Mouse (Mus musculus): ENCODE data around the gene Gm11011. TPM values are rescaled to one million over a fixed set of nuclear protein-coding genes. Genes with fewer than 3 reads are reported as not detected.

The Gm11011 gene
- polyA plus RNA-seq, 2 experiments: not detected

DNA sequence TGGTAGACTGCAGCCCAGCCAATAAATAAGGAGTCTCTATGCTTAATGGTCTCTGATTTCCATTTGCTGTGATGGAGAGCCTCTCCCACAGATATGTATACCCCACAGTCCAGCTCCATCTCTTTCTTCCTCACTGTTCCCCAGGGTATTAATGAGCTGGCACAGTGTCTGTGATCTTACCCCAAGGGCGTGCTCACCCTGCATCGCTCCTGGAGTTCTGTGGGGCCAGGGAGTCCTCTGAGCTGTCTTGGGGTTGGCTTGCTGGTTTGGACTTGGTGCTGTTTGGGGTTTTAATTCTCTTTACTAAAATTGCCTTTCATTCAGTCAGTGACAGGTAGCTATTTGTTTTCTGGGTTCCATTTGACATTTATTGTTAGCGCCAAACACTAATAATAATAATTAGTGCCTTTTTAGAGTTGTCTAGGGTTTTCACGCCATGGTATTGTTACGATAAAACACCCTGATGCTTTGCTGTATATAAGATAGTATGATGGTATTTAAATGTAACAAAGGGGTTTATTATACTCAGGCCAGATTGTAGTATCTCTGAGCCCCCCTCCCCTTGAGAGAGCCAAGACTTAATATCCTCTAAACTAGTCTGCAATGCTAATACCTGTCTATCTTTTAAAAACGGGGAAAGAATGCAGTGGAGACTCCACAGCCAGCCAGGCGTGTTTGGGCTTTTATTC, 9.9 kb downstream of the Gm11011 start:
- WGBS: 76% methylated on average over 7 of the region's 7 CpGs
- DNase-seq (ENCODE audit: low spot score) (no peak), ATAC-seq (ENCODE audit: low FRiP score, low read depth) (no peak)

DNA sequence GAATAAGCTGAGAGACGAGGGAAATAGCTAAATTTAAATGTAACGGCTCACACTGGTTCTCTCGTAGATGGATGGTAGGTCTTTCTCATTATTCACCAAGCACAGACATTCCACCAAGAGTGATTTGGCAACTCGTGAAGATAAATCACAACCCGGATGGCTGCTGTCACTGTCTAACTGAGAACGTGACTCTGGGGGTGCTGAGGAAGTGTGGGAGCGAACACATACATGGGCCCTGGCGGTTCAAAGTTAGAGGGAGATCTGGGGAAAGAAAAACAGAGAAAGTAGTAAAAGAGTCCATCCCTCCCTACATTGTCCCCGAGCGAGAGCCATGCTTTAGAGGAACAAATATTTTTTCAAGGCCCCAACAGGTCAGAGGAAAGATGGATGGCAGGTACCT, 17.5 kb downstream of the Gm11011 start:
- Histone ChIP-seq H3K4me1 (ENCODE audit: control insufficient read depth, insufficient read depth, low read length) (no peaks in the 10 kb centered on the region), H3K27me3 (ENCODE audit: control insufficient read depth, insufficient read depth, low read length) (no peaks in the 10 kb centered on the region), H3K4me2 (replicated peaks; ENCODE audit: low read depth, low read length, severe bottlenecking) (no peak overlapping the region), H3K9me3 (ENCODE audit: control insufficient read depth, low read length) (no peaks in the 10 kb centered on the region), H3K27ac (replicated peaks; ENCODE audit: low read depth, low read length) (no peak overlapping the region), H3K36me3 (ENCODE audit: control insufficient read depth, insufficient read depth, low read length) (no peaks in the 10 kb centered on the region), H3K4me3 (replicated peaks; ENCODE audit: low read length) (no peak overlapping the region), H3K9ac (ENCODE audit: low read depth, low read length, severe bottlenecking) (no peak overlapping the region)
- 72% methylated on average over 10 of the region's 10 CpGs for WGBS
- ATAC-seq (ENCODE audit: low FRiP score, low read depth): no peak
- DNase-seq (ENCODE audit: low spot score): no peak
- no peak for TF ChIP-seq POLR2A (IDR thresholded peaks at IDR 0.05; ENCODE audit: borderline replicate concordance, extremely low read depth, insufficient read depth, insufficient read length)

More for the DNA sequence above, 9.9 kb downstream of the Gm11011 start:
- H3K9ac ChIP-seq (ENCODE audit: low read depth, low read length, severe bottlenecking): no peak overlapping the region
- no peak overlapping the region for H3K4me2 ChIP-seq (replicated peaks; ENCODE audit: low read depth, low read length, severe bottlenecking)
- no peaks in the 10 kb centered on the region for H3K4me1 ChIP-seq (ENCODE audit: control insufficient read depth, insufficient read depth, low read length)
- no peaks in the 10 kb centered on the region for H3K36me3 ChIP-seq (ENCODE audit: control insufficient read depth, insufficient read depth, low read length)
- no peak overlapping the region for H3K4me3 ChIP-seq (replicated peaks; ENCODE audit: low read length)
- H3K27me3 ChIP-seq (ENCODE audit: control insufficient read depth, insufficient read depth, low read length): no peaks in the 10 kb centered on the region
- no peak overlapping the region for H3K27ac ChIP-seq (replicated peaks; ENCODE audit: low read depth, low read length)
- H3K9me3 ChIP-seq (ENCODE audit: control insufficient read depth, low read length): no peaks in the 10 kb centered on the region
- TF ChIP-seq POLR2A (IDR thresholded peaks at IDR 0.05; ENCODE audit: borderline replicate concordance, extremely low read depth, insufficient read depth, insufficient read length): no peak

DNA sequence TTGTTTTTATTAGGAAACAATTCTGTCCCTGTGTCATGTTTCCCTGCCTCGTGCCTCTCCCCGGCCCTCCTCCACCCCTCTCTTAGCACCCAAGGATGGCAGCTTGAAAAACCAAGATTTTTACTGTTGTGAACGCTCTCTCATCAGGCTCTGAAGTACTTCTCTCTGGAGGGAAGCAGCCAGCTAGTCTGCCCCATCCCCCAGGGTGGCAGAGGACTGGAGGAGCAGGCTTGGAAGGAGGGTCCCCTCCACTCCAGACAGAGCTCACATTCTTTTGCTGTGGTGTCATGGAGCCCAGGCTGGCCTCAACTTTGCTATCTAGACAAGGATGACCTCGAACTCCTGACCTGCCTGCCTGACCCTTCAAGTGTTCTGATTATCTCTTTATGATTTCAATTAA, 21.4 kb downstream of the Gm11011 start:
- DNase-seq (ENCODE audit: low spot score) (no peak), ATAC-seq (ENCODE audit: low FRiP score, low read depth) (no peak)
- Histone ChIP-seq H3K9ac (ENCODE audit: low read depth, low read length, severe bottlenecking) (no peak overlapping the region), H3K27me3 (ENCODE audit: control insufficient read depth, insufficient read depth, low read length) (no peaks in the 10 kb centered on the region), H3K4me2 (replicated peaks; ENCODE audit: low read depth, low read length, severe bottlenecking) (no peak overlapping the region), H3K27ac (replicated peaks; ENCODE audit: low read depth, low read length) (no peak overlapping the region), H3K9me3 (ENCODE audit: control insufficient read depth, low read length) (no peaks in the 10 kb centered on the region), H3K36me3 (ENCODE audit: control insufficient read depth, insufficient read depth, low read length) (no peaks in the 10 kb centered on the region), H3K4me3 (replicated peaks; ENCODE audit: low read length) (no peak overlapping the region), H3K4me1 (ENCODE audit: control insufficient read depth, insufficient read depth, low read length) (no peaks in the 10 kb centered on the region)
- WGBS: 45% methylated on average over 4 of the region's 4 CpGs
- no peak for TF ChIP-seq POLR2A (IDR thresholded peaks at IDR 0.05; ENCODE audit: borderline replicate concordance, extremely low read depth, insufficient read depth, insufficient read length)

DNA sequence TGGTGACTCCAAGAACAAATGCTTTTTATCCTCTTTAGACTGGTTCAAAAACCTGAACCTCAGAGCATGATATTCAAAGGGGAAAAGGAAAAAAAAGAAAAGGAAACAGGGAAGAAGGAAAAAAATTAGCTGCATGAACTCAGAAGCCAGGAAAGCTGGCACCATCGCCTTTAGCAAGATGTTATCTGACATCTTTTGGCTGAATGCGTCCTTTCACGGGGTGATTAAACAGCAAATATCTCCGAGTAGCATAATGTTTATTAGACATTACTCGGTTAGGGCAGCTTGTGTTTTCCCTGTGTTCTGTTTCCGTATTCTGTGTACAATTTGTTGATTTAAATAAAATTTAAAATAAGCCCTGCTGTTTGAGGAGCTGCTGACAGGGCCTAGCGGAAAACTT, 21.8 kb downstream of the Gm11011 start:
- no peaks in the 10 kb centered on the region for H3K9me3 ChIP-seq (ENCODE audit: control insufficient read depth, low read length)
- H3K9ac ChIP-seq (ENCODE audit: low read depth, low read length, severe bottlenecking): no peak overlapping the region
- 67% methylated on average over 7 of the region's 7 CpGs for WGBS
- H3K4me3 ChIP-seq (replicated peaks; ENCODE audit: low read length): no peak overlapping the region
- no peaks in the 10 kb centered on the region for H3K27me3 ChIP-seq (ENCODE audit: control insufficient read depth, insufficient read depth, low read length)
- ATAC-seq (ENCODE audit: low FRiP score, low read depth): no peak
- no peaks in the 10 kb centered on the region for H3K36me3 ChIP-seq (ENCODE audit: control insufficient read depth, insufficient read depth, low read length)
- no peak for DNase-seq (ENCODE audit: low spot score)
- H3K4me2 ChIP-seq (replicated peaks; ENCODE audit: low read depth, low read length, severe bottlenecking): no peak overlapping the region
- no peaks in the 10 kb centered on the region for H3K4me1 ChIP-seq (ENCODE audit: control insufficient read depth, insufficient read depth, low read length)
- TF ChIP-seq POLR2A (IDR thresholded peaks at IDR 0.05; ENCODE audit: borderline replicate concordance, extremely low read depth, insufficient read depth, insufficient read length): no peak
- H3K27ac ChIP-seq (replicated peaks; ENCODE audit: low read depth, low read length): no peak overlapping the region

DNA sequence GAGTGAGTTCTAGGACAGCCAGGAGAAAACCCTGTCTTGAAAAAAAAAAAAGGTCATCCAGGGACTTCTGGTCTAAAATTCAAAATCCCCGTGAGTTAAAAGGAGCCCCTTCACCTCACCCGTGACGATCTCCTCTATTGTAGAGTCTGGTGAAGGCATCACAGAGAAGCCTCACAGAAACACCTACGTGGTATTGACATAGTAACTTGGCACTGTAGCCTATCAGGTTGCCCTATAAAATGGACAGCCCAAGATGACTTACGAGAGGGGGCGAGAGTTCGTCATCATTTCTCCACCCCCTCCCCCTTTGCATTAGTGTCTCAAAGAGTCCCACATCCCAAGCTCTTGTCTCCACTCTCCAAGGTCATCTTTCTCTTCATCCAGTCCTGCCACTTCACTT, 41.9 kb downstream of the Gm11011 start:
- no peak overlapping the region for H3K9ac ChIP-seq (ENCODE audit: low read depth, low read length, severe bottlenecking)
- WGBS: 85% methylated on average over 7 of the region's 7 CpGs
- no peak for ATAC-seq (ENCODE audit: low FRiP score, low read depth)
- no peak overlapping the region for H3K4me2 ChIP-seq (replicated peaks; ENCODE audit: low read depth, low read length, severe bottlenecking)
- no peak for TF ChIP-seq POLR2A (IDR thresholded peaks at IDR 0.05; ENCODE audit: borderline replicate concordance, extremely low read depth, insufficient read depth, insufficient read length)
- no peak for DNase-seq (ENCODE audit: low spot score)
- no peak overlapping the region for H3K27ac ChIP-seq (replicated peaks; ENCODE audit: low read depth, low read length)
- no peaks in the 10 kb centered on the region for H3K36me3 ChIP-seq (ENCODE audit: control insufficient read depth, insufficient read depth, low read length)
- H3K4me3 ChIP-seq (replicated peaks; ENCODE audit: low read length): no peak overlapping the region
- no peaks in the 10 kb centered on the region for H3K9me3 ChIP-seq (ENCODE audit: control insufficient read depth, low read length)
- no peaks in the 10 kb centered on the region for H3K27me3 ChIP-seq (ENCODE audit: control insufficient read depth, insufficient read depth, low read length)
- H3K4me1 ChIP-seq (ENCODE audit: control insufficient read depth, insufficient read depth, low read length): peaks cover 14% of the 10 kb centered on the region

All from limb, embryonic 14.5 days (tissue).